Mouse (Mus musculus): ENCODE data around the gene 4933434E20Rik.

Gene 4933434E20Rik

GRCm38 (mm10) chr3:90081365-90082240 is 30.2 kb downstream of the 4933434E20Rik start:
- peak in 1 of 2 experiments; percentile 47 for DNase-seq

GRCm38 (mm10) chr3:90083034-90083433 is 31.6 kb downstream of the 4933434E20Rik start:
- peak in 1 of 2 experiments; percentile 52 for DNase-seq

- no peak for DNase-seq
Observed at GRCm38 (mm10) chr3:90083698-90084324, 32.4 kb downstream of the 4933434E20Rik start.

GRCm38 (mm10) chr3:90084790-90085189 is 33.4 kb downstream of the 4933434E20Rik start:
- no peak for DNase-seq

- DNase-seq, result peak in 1 of 2 experiments; percentile 38
Observed at GRCm38 (mm10) chr3:90085281-90085680, 33.8 kb downstream of the 4933434E20Rik start.

- DNase-seq, result no peak
Observed at GRCm38 (mm10) chr3:90086068-90086467, 34.6 kb downstream of the 4933434E20Rik start.

- no peak for DNase-seq
Observed at GRCm38 (mm10) chr3:90088617-90089016, 37.2 kb downstream of the 4933434E20Rik start.

- DNase-seq, result no peak
Observed at GRCm38 (mm10) chr3:90090892-90091291, 39.5 kb downstream of the 4933434E20Rik start.

GRCm38 (mm10) chr3:90094453-90094852 is 43.0 kb downstream of the 4933434E20Rik start:
- no peak for DNase-seq

- DNase-seq, result no peak
Observed at GRCm38 (mm10) chr3:90097928-90098327, 46.5 kb downstream of the 4933434E20Rik start.

GRCm38 (mm10) chr3:90101010-90101409 is 49.6 kb downstream of the 4933434E20Rik start:
- DNase-seq, result no peak

GRCm38 (mm10) chr3:90101673-90102072 is 50.2 kb downstream of the 4933434E20Rik start:
- DNase-seq, result no peak

GRCm38 (mm10) chr3:90102239-90102638 is 50.8 kb downstream of the 4933434E20Rik start:
- no peak for DNase-seq

GRCm38 (mm10) chr3:90103176-90103575 is 51.7 kb downstream of the 4933434E20Rik start:
- no peak for DNase-seq

- no peak for DNase-seq
Observed at GRCm38 (mm10) chr3:90103938-90104337, 52.5 kb downstream of the 4933434E20Rik start, which contains the start of gene Nup210l. Gene Nup210l, plus strand, starts transcription at chr3:90104132.

GRCm38 (mm10) chr3:90111706-90112105 is 60.3 kb downstream of the 4933434E20Rik start:
- no peak for DNase-seq

- DNase-seq, result peak in 1 of 2 experiments; percentile 35
Observed at GRCm38 (mm10) chr3:90114342-90114741, 62.9 kb downstream of the 4933434E20Rik start.

- DNase-seq, result no peak
Observed at GRCm38 (mm10) chr3:90115526-90115925, 64.1 kb downstream of the 4933434E20Rik start.

All from kidney, postnatal 25 days (tissue).